Mouse (Mus musculus): ENCODE results near the gene Nsun5.

Gene Nsun5

DNA sequence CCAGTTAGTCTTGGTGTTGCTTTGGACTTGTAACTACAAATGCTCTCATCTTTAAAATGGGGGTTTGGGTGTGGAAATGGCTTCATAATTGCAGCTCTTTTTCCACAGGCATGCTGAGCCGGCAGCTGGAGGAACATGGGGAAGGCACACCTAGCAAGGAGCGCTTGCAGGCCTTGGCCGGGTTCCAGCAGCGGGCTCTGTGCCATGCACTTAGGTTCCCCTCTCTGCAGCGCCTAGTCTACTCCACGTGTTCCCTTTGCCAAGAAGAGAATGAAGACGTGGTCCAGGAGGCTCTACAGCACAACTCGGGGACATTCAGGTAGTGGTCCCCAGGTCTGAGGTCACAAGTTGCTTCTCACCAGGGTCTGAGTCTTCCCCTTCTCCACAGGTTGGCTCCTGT, 5.4 kb downstream of the Nsun5 start:
- DNase-seq (ENCODE audit: low spot score) = no peak

GRCm38 (mm10) chr5:135376341-135376740, 6.6 kb downstream of the Nsun5 start:
- no peak for DNase-seq (ENCODE audit: low spot score)

DNA sequence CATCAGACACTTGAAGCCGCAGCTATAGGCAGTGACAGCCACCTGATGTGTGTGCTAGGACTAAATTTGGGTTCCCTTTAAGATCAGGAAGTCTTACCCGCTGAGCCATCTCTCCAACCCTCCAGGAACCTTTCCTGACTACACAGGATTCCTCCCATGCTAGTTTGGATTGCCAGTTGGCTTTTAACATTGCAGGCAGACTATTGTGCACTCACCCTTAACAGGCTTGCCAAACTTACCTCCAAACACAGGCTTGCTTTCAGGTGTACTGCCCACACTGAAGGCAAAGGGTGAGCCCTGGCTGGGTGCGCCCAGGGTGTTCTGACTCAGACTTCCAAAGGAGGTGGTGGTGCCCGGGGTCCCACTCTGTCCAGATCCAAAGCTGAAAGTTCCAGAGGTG, 10.9 kb downstream of the Nsun5 start:
- DNase-seq (ENCODE audit: low spot score) = no peak

DNA sequence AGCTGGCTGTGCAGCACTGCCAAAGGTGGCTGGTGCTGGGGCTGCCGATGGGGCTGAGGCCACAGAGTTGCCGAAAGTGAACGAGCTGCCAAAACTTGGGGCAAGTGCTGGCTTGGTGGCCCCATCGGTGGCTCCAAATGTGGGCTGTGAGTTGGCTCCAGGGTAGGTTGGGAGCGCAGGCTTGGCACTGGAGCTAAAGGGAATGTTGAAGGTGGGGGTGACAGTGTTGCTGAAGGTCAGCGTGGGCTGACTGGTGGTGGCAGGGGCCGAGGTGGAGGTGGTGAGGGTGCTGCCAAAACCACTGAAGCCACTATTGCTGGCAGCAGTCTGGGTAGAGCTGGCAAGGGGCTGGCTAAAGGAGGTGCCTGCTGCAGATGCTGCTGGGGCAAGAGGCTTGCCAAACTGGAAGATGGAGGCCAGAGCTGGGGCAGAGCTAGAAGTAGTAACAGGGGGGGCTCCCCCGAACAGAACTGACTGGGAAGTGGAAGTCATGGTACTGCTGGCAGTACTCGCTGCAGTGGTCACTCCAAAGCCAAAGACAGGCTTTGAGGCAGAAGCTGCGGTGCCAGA, 11.7 kb downstream of the Nsun5 start:
- DNase-seq (ENCODE audit: low spot score) = no peak

DNA sequence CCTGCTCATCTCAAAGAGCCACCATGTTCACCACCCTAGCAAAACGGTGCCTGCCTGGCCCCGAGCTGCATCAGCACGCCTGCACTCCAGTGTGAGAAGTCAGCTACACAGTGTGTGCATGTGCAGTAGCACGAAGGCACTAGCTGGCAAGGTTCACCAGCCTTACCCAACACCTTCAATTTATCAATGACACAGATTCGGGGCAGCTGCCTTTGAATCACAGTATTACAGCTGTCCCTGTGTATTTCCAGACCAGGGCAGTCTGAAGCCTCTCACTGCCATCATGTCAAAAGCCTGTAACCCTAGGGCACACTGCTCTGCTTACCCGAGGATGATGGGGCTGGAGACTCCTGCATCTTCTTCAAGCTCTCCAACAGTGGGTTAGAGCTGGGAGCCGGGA, 13.0 kb downstream of the Nsun5 start:
- DNase-seq (ENCODE audit: low spot score) = no peak

DNA sequence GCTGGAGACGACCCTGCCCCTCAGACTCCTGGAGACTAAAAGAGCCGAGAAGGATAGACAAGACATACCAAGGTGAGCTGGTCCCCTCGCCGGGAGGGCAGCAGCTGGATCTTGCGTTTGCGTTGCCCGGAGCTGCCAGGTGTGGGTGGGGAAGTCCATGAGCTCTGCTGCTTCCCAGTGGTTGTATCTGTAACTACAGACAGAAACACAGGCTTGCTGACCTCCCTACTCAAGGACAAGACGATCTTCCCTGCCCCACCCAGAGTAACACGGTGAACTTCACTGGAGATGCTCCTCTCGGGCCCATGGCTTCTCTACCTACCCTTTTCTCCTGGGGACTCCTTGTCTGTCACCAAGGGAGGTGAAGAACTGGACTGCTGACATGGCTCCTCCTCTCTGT, 14.0 kb downstream of the Nsun5 start:
- no peak for DNase-seq (ENCODE audit: low spot score)

GRCm38 (mm10) chr5:135394004-135394823, 24.5 kb downstream of the Nsun5 start, which contains the start of gene Pom121:
Pom121 (minus strand) TSS chr5:135394546.
- peak; percentile 77 for DNase-seq (ENCODE audit: low spot score)

GRCm38 (mm10) chr5:135395826-135396225, 26.1 kb downstream of the Nsun5 start:
- DNase-seq (ENCODE audit: low spot score) = peak; percentile 38

DNA sequence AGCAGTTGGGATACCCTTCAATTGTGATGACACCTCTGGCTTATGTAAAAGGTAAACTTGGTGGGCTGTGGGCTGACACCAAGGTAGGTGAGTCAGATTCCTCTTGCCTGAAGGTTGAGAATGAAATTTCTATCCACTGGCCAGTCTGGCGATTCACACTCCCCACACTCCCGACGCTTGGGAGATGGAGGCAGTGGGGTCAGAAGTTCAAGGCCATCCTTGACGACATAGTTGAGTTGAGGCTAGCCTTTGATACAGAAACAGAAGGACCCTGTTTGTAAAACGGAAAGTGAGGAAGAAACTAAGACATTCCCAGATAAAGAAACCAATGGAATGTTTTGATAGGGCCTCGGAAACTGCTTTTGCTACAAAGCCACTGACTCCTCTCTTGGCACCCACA, 29.6 kb downstream of the Nsun5 start:
- no peak for DNase-seq (ENCODE audit: low spot score)

GRCm38 (mm10) chr5:135400244-135400643, 30.5 kb downstream of the Nsun5 start:
- DNase-seq (ENCODE audit: low spot score) = peak; percentile 80

GRCm38 (mm10) chr5:135404623-135405022, 34.9 kb downstream of the Nsun5 start:
- DNase-seq (ENCODE audit: low spot score) = no peak

DNA sequence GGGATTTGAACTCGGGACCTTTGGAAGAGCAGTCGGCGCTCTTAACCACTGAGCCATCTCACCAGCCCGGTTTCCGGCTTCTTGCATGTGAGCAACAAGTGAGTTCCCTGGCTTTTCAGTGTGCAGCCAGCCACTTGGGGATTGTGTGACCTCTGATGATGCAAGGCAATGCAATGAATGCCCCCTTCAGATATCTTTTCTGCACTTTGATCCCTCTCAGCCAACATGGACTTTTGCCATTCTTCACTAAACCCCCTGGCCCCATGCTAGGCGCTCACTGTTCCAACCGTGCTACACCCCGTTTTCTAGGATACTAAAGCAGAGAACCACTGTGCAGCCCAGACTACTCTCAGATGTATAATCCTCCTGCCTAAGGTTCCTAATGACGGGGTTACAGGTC, 35.7 kb downstream of the Nsun5 start:
- DNase-seq (ENCODE audit: low spot score) = no peak

DNA sequence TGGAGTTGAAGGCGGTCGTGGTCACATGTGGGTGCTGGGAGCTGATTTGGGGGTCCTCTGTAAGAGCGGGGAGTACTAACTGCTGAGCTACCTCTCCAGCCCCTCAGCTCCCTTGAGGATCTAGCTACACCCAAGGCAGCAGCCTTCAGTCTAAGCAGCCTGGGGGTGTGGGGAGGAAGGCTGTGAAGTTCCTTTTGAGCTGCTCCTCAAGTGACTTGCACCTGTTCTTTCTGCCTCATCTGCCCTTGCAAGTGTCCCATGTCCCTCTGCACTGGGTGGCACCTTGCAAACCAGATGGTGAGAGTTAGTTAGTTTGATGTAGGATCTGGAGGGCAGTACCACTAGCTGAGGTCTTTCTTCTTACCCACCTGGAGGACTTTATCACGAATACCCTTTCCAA, 38.4 kb downstream of the Nsun5 start:
- DNase-seq (ENCODE audit: low spot score) = no peak

DNA sequence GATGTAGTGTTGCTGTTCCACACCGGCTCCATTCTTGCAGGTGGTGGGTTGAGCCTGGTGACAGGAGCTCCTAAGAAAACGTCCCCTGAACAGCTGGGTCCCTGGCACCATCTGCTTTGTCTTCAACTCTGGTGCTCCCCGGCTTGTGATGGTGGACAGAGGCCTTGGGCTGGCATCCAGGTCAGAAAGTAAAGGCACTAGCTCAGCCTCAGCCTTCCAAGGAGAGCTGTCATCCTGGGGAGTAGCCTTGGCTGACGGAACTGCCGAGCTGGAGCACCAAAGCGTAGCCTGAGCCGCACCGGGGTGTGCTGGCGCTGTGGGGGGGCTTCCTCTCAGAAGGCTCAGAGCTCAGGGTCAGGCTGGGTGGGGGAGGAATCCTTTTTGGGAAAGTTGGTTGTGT, 40.5 kb downstream of the Nsun5 start:
- no peak for DNase-seq (ENCODE audit: low spot score)

All from urinary bladder, postnatal 25 days (tissue).